Mouse (Mus musculus): ENCODE data around the gene Rb1.

Rb1 gene

DNA sequence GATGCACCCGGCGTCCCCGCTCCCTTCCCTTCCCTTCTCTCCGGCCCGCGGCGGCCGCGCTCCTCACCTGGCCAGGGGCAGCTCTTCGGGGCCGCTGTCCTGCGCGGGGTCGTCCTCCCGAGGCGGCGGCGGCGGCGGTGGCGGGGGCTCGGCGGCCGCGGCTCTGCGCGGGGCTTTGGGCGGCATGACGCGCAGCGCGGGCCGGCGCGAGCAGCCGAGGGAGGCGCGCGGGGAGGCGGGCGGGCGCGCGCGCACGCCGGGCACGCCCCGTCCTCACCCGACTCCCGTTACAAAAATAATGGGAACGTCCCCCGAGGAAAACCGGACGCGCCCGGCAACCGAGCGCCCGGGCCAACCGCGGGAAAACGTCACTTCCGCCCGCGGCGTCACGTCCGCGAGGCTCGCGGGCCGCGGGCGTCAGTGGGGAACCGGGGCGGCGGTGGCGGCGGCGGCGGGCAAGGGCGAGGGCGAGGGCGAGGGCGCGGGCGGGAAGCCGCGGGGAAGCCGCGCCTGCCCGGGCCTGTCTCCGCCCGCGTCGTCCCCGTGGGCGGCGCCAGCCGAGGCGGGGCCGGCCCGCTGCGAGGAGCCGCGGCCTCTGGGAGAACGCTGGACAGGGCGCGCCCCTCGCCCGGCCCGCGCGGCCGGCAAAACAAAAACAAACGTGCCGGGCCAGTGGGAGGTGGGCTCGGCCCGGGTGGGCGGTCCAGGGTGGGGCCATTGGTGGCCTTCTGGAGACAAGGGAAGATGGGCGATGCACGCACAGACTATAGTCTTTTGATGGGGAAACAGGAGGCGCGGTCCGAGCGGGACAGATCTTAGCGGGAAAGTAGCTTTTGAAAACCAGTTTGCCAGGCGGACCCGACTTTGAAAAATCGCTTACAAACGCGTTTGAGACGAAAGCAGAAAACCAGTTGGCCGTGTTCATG is at the start of gene Rb1:
TSS of gene Rb1 (minus strand) at position 367 of the 926 bp plus-strand sequence.
- DNase-seq (ENCODE audit: low read depth): peak; percentile 54

DNA sequence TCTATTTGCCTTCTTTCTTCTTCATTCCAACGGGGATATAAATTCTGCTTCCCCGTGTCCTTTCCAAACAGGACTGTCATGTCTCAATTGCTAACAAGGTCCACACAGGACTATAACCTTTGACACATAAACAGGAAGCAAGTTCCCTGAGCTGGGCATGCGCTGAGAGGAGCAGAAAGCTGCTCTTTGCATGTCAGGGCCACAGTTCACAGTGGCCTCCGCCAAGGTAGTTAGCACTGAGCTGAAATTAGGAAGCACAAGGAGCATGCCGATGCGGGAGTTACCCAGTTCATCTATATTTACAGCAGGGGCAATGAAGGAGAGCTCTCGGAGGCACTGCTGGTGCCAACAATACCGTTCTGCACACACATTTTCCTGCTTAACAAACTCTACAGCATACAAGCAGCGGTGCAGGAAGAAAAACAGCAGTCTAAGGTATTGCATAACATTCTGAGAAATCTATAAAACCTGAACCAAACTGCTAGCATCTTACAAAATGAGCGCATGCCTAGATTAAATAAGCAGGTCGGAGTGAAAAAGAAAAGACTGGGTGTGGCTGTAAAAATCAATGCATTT is 48.8 kb upstream of the Rb1 start:
- no peak for DNase-seq (ENCODE audit: low read depth)

DNA sequence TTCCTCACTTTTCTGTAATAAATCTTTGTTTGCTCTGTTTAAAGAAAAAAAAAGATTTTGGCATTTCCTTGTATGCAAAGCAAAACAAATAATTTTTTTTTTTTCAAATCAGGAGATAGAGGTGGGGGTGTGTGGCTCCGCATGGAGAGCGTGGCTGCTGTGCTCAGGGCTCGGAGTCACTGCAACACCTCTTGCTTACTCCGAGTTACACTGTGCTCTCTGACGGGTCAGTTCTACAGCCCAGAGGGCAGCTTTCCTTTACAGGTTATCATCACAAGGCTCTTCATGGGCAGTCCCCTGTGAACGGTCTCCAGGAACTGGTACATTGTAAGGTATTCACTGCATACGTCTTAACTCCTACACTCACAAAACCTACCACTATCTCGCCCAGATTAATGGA is 48.0 kb upstream of the Rb1 start:
- no peak for DNase-seq (ENCODE audit: low read depth)

DNA sequence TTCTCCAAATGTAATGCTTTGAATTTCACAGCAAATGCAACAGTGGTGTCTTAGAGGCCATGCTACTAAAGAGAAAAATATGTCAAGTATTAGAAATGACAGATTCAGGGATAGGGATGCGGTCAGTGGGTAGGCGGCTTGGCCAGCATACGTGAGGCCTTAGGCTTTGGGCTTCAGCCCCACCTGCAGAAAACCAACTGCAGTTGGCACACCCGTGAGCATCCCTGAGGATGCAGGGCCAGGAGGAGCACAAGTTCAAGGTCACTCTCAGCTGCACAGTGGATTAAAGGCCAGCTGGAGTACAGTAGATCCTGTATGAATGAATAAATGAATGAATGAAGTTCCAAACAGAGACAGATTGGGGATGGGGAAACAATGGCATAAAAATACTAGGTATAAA is 47.4 kb upstream of the Rb1 start:
- no peak for DNase-seq (ENCODE audit: low read depth)

DNA sequence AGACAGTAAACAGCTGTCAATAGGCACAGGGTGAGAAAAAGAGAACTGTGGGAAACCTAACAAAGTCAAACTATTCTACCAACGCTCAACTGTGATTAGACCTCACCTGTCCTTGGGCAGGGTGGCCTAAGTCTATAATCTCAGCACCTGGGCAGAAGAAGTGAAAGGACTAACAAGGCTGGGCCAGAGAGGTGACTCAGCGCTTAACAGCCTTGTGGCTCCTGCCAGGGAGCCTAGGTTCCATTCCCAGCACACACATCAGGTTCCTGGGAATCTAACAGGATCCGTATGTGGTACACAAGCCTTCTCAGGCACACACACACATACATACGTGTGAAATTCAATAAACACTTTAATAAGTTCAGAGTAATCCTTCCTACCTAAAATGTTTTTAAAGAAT is 46.0 kb upstream of the Rb1 start:
- DNase-seq (ENCODE audit: low read depth): no peak

DNA sequence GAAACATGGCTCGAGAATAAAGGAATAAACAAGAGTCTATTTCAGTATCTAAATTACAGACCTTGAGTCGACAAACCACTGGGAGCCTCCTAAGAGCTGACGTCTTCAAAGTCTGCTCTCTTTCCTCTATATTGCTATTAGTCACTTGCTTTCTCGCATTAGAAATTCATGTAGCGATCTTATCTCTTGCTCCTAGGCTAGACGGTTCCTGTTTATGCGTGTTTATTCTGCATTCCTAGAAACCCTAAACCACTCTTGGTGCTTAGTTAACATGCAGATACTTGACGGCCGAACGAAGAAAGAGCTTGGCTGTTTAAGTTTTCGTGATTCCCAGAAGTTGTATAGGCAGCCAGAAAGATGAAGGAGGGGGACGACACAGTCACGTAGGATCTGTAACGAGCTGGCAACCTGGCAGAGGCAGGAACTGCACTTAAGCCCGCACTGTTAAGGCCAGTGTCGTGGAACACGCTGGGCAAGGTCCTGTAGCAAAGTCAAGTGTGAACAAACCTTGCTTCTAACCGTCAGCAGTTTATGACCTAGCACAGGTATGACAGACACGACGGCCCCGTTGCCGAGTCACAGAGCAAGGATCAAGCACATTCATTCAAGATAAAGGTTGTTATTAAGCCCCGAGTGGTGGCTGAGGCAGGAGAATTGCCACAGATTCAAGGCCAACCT is 45.2 kb upstream of the Rb1 start:
- DNase-seq (ENCODE audit: low read depth): no peak

DNA sequence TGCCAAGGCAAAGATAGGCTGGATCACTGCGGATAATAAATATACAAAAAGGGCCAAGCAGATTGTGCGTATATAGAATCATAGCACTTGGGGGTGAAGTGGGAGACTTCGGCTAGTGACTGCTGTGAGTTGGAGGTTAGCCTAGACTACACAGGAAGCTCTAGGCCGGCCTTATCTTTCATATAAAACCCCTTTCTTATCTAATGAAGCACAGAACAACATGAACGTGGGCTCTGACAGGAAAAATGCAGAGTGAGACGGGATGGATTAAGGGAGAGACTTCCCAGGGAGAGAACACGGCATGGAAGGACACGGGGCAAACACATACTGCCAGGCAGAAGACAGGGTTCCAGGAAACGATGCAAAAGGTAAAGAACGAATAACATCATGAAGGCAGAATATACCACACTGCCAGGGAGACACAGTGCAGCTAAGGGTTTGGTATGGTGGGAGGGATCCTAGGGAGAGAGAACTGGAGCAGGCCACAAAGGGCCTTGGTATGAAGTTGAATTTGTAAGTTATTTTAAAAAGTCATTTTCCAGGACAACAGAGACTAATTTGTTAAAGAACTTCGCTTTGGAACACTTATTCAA is 44.6 kb upstream of the Rb1 start:
- no peak for DNase-seq (ENCODE audit: low read depth)

DNA sequence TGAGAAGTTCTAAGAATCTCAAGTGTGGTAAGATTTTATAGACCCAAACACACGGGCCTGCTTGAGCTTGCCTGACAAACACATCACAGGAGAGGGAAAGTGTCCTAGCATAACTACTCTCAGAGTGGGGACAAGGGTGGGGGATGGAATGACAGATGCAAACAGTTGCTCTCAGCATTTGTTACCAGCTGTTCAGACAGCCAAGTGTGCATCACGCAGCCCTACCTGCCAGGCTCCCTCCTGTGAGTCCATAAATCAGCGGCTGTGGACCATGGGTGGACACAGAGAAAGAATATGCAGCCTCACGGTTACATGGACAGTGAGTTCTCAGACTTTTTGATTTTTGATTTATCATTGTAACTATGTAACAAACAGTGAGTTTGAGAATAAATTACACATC is 44.0 kb upstream of the Rb1 start:
- no peak for DNase-seq (ENCODE audit: low read depth)

DNA sequence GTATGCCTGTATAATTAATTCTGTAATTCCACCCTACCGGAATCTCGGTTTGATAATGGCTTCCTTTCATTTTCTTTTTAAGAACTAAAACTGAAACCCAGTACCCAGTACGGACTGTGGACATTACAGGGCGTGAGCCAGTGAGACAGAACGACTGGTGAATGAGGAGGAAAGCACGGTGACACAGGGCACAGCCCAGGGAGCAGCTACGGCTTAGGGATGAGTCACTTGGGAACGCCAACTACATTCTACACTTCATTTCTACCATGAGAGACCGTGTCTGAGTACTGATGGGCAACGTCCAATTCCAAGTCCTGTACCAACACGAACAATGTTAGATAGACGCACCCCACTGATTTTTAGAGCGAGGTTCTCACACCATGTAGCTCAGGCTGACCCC is 43.3 kb upstream of the Rb1 start:
- DNase-seq (ENCODE audit: low read depth): no peak

DNA sequence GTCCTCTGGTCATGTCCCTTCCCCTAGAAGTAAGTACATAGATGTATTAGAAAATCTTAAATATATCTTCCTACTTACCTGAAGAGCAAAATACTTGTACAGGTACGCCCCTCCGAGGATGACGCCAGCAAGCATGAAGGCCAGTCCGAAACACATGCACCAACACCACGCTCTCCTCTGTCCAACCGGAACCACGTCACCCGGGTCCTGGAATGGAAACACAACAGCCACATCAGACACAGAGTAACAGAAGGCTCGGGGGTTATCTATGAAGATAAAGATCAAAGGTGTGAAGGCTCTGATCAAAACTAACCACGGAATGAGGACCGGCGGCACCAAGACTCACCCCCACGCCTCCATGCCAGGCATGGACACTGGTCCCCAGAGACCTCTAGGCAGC is 42.6 kb upstream of the Rb1 start:
- no peak for DNase-seq (ENCODE audit: low read depth)

DNA sequence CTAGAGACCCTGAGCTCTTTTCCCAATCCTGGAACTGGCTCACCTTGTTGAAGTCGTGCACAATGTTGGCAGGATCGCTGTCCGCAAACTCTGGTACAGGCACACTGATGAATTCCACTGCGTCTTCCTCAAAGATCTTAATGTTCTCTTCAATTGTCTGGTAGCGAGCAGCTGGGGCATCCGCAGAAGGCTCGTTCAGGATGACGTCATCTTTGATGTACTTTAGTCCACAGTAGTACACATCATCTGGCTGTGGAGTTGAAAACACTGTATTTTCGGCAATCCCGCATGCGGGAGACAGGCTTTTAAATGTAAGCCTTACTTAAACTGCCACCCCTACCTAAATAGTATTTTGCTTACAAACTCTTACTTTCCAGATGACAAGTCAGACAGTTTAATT is 40.7 kb upstream of the Rb1 start:
- no peak for DNase-seq (ENCODE audit: low read depth)

DNA sequence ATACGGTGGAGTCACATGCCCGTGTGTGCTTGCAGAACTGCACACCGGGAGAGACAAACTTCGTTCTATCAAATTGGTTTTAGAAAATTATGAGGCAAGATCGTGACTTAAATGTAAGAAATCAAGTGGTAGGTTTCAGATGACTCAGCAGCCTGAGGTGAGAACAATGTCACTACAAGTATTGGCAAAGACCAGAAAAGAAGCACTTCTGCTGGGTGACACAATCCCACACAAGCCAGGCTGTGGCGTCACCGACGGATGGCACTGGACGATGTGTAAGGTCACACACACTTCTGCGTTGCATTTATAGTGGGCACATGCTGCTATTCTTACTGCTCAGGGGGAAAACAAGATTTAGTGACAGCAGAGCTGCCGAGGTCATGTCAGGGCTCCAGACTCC is 38.2 kb upstream of the Rb1 start:
- no peak for DNase-seq (ENCODE audit: low read depth)

DNA sequence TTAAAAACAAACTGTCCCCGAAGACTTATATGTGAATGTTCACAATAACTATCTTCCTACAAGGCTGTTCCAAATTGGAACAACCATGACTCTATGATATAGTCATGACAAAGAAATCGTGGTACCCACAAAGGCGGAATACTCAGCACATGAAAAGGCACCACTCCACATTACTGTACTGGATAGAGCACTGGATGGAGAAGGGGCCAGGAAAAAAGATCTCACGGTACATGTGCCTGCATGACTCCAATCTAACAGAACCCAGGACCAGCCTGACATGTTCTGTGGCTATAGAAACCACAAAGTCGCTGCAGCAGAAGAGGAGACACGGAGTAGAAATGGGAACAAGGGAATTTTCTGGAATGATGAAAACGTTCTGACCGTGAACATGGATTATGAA is 29.1 kb upstream of the Rb1 start:
- DNase-seq (ENCODE audit: low read depth): no peak

DNA sequence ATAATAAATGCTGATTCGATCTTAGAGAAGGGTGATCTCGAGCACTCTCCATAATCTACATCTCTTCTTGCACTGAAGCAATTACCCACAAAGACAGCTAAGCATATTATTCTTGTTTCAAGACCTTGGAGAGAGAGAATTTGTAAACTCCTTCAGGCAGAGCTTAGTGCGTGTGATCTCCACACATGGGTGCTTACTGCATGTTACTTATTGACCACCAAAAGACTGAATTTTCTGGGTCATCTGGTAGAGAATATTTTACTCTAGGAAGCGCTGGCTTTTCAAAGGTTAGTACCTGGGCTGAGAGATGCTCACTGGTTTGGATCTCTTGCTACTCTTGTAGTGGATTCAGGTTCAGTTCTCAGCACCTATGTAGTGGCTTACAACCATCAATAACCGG is 25.5 kb upstream of the Rb1 start:
- no peak for DNase-seq (ENCODE audit: low read depth)

DNA sequence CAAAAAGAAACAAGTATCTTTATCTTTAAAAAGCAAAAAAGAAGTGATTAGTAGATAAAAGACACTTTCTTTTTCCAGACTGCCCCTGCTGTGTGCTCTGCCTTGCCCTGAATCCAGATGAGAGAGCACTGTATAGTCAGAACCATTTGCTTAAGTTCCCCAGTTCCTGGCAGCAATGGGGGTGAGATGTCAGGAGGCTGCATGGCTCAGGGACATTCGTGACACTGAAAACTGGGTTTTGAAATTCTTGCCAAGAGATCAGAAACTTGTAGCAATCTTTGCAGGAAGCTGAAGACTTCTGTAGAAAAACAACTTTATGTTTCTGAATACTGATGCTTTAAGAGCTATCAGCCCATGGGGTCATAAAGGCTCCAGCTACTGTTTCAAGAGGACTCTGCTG is 24.4 kb upstream of the Rb1 start:
- no peak for DNase-seq (ENCODE audit: low read depth)

DNA sequence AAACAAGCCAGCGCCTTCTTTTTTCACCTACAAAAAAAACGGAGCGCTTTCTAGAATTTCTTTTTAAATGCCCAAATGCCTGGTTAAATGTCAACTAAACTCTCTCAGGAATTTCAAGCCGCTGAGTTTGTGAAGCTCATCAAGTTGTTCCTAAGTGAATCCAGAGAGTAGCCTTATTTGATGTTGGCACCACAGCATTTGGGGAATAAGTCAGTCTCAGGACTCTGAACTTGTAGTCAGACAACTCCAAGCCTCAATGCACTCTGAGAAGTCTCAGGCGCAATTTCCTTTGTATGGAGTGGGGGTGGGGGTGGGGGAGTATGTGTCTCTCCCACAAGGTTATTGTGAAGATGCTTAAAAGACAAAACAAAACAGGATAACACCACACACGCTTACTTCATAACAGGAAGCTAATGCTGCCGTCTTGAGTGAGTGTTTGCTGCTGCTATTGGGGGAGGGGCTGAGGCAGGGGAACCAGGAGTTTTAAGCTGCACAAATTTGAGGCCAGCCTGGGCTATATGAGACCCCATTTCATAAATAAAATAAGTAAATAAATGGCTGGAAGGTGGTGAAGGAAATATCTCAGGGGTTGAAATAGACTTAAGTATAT is 23.5 kb upstream of the Rb1 start:
- no peak for DNase-seq (ENCODE audit: low read depth)

DNA sequence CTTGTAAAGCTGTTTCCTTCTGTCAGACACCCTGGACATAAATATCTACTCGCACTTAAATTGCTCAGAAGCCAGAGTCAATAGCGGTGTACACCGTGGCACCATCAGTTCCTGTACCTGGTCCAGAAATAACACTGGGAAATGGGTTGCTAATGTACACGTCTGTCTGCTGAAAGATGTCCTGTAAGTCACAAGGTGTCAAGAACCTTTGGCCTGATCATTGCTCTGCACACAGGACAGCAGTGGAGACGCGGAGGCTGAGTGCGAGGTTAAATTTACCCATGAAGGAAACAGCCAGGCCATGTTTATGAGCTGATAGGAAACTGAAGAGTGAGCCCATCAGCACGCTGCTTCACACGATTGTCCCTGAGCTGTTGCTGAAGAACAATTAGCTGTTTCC is 21.7 kb upstream of the Rb1 start:
- DNase-seq (ENCODE audit: low read depth): no peak

DNA sequence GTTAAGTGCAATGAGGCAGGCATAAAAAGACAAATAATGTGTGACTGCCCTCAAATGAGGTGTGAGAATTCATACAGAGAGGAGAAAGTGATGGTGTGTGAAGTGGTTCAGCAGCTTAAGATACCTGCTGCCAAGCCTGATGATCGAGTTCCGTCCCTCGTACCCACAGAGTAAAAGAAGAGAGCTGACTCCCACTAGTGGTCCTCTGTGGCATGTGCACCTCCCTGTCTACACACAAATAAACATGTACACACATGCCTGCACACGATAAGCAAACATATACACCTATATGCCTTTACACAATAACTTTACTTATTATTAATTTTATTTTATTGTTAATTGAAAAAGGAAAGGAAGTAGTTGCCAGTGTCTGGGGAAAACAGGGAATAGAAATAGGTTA is 20.0 kb upstream of the Rb1 start:
- DNase-seq (ENCODE audit: low read depth): no peak

DNA sequence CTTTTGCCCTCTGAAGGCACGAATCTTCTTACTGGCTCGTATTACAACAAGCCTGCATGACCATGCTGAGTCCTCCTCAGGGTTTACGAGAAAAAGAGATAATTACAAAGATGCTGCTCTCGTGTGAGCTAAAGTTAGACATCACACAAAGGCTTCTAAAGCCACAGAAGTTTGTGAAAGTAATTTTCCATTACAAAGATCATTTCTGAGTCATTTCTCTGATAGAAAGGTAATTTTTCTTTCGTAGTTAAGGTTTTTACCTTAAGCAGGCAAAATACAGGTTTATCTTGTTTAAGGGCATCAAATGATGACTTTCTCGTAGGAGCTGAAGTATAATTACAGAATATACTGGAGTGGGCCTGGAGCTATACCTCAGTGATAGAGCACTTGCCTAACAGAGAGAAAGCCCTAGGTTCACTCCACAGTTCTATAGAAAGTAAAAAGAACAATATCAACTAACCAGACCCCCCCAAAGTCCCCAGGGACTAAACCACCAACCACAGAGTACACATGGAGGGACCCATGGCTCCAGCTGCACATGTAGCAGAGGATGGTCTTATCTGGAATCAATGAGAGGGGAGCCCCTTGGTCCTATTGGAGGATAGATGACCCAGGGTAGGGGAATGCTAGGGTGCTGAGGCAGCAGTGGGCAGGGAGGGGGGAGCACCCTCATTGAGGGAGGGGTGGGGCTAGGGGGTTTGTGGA is 14.6 kb upstream of the Rb1 start:
- no peak for DNase-seq (ENCODE audit: low read depth)

DNA sequence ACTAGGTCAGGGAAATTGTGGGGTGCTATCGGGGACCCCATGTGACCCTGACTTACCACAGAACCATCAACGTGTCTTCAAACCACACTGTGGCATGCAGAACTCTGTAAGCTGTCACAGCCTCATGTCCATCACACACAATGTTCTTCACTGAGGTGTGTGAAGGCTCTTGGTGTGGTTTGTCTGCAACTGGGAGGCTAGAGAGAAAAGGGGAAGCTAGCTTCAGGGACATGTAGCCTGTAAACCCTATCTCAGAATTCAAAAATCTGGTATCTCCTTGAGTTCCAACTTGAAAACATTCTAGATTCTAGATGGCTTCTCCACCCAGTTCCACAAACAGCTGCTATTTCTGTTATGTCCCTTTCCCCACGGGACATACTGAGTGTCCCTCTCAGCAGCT is 14.0 kb upstream of the Rb1 start:
- no peak for DNase-seq (ENCODE audit: low read depth)

DNA sequence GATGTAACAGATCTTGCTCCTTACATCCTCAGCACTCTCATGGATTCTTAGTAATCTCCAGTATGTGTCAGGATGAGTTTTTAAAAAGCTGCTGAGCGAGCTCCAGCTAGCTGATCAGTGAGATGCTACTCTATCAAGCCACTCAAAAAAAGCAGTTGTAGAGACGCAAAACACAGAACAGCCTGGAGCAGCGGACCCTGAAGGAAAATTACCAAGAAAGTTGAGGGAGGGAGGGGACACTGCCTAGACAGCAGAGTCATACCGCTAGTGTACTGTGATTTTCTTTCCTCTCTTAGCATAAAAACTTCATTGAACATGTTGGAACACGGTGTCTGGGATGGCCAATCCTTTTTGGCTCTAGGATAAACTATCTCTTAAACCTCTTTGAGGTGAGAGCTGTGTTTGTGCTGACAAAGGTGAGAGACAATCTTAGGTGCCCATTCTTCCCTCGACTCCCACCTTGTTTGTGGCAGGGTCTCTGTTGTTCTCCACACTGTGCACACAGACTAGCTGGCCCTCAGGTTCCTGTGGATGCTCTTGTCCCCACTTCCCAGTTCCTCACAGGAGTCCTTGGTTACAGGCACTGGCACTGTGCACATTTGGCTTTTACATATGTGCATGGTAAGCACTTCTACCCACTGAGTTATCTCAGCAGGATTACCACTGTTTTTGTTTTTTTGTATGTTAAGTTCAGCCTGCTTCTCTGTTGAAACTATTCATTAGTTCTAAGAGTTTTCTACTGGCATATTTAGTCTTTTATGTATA is 10.9 kb upstream of the Rb1 start:
- no peak for DNase-seq (ENCODE audit: low read depth)
